Mouse (Mus musculus): ENCODE results near the gene 3100002H09Rik. TPM values are rescaled to one million over a fixed set of nuclear protein-coding genes. Genes with fewer than 3 reads are reported as not detected.

The 3100002H09Rik gene
- polyA plus RNA-seq, 1 experiment from 2014 or later, result not detected

GRCm38 (mm10) chr4:124580695-124581094 lies 29.9 kb downstream of the 3100002H09Rik start:
- Histone ChIP-seq H3K9ac (ENCODE audit: low read length) (no peak overlapping the region), H3K36me3 (ENCODE audit: control insufficient read depth, insufficient read depth, low read length) (no peaks in the 10 kb centered on the region), H3K27me3 (ENCODE audit: control insufficient read depth, insufficient read depth, low read length) (peaks cover 7% of the 10 kb centered on the region; the same call in 1 of the 2 replicates), H3K4me1 (replicated peaks; ENCODE audit: control insufficient read depth, insufficient read depth) (no peaks in the 10 kb centered on the region), H3K27ac (replicated peaks) (no peak overlapping the region), H3K4me3 (ENCODE audit: low read depth, low read length) (no peak overlapping the region), H3K4me2 (replicated peaks; ENCODE audit: low read depth) (no peak overlapping the region), H3K9me3 (ENCODE audit: control insufficient read depth, low read length) (no peaks in the 10 kb centered on the region)
- DNase-seq (ENCODE audit: low spot score) (no peak), ATAC-seq (ENCODE audit: low FRiP score, low TSS enrichment) (no peak)
- WGBS, result 71% methylated on average over 7 of the region's 7 CpGs
- no peak for TF ChIP-seq CTCF (IDR thresholded peaks at IDR 0.05; ENCODE audit: low read depth)
- TF ChIP-seq EP300 (optimal IDR thresholded peaks at IDR 0.05), result no peak

GRCm38 (mm10) chr4:124575955-124576445 lies 34.6 kb downstream of the 3100002H09Rik start:
- no peak overlapping the region for H3K9ac ChIP-seq (ENCODE audit: low read length)
- peaks cover 21% of the 10 kb centered on the region for H3K27me3 ChIP-seq (ENCODE audit: control insufficient read depth, insufficient read depth, low read length)
- ATAC-seq (ENCODE audit: low FRiP score, low TSS enrichment), result no peak

DNA sequence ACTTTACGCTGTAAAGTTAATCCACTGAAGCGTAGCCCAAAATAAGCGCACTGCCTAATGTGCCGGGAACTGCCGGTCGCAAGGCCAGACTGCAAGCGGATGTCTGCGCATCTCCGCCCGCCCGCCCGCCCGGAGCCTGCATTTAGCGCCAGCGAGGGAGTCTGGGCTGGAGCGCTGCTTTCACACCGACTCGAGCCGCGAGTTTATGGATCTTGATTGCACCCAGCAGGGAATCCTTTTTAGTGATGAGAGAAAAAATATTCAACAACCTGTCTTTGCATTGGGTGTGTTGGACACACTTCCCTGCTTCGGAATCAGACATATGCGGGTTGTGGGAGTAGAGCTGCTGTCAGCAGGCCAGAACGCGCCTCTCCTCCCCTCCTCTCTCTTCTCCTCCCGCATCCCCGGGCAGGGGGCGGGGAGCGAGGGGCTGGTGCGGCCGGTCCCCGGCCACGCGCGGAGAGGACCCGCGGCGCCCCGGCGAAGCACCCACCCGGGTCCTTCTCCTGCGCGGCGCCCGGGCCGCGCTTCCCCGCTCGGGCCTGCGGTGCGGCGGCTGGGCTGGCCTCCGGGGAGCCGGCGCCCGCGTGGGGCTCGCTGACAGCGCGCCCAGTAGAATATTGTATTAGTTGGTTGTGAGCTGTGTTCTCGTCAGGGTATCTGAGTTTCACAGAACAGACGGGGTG lies 35.2 kb downstream of the 3100002H09Rik start:
- TF ChIP-seq EP300 (optimal IDR thresholded peaks at IDR 0.05) (no peak), CTCF (IDR thresholded peaks at IDR 0.05; ENCODE audit: low read depth) (no peak)
- peak overlapping the region; percentile 27; the same call in 1 of the 2 replicates for H3K9ac ChIP-seq (ENCODE audit: low read length)
- H3K4me2 ChIP-seq (replicated peaks; ENCODE audit: low read depth), result peak overlapping the region; percentile 55
- peaks cover 21% of the 10 kb centered on the region for H3K27me3 ChIP-seq (ENCODE audit: control insufficient read depth, insufficient read depth, low read length)
- ATAC-seq (ENCODE audit: low FRiP score, low TSS enrichment), result no peak
- H3K4me3 ChIP-seq (ENCODE audit: low read depth, low read length), result peak overlapping the region; percentile 33
- H3K27ac ChIP-seq (replicated peaks), result no peak overlapping the region
- DNase-seq (ENCODE audit: low spot score), result peak; percentile 16
- 2% methylated on average over 56 of the region's 61 CpGs for WGBS
- H3K36me3 ChIP-seq (ENCODE audit: control insufficient read depth, insufficient read depth, low read length), result no peaks in the 10 kb centered on the region
- H3K9me3 ChIP-seq (ENCODE audit: control insufficient read depth, low read length), result no peaks in the 10 kb centered on the region
- H3K4me1 ChIP-seq (replicated peaks; ENCODE audit: control insufficient read depth, insufficient read depth), result no peaks in the 10 kb centered on the region

More at GRCm38 (mm10) chr4:124575955-124576445, 34.6 kb downstream of the 3100002H09Rik start:
- no peaks in the 10 kb centered on the region for H3K4me1 ChIP-seq (replicated peaks; ENCODE audit: control insufficient read depth, insufficient read depth)
- no peak for DNase-seq (ENCODE audit: low spot score)
- TF ChIP-seq EP300 (optimal IDR thresholded peaks at IDR 0.05) (no peak), CTCF (IDR thresholded peaks at IDR 0.05; ENCODE audit: low read depth) (no peak)
- WGBS, result 11% methylated on average over 7 of the region's 7 CpGs
- no peak overlapping the region for H3K4me3 ChIP-seq (ENCODE audit: low read depth, low read length)
- H3K36me3 ChIP-seq (ENCODE audit: control insufficient read depth, insufficient read depth, low read length), result no peaks in the 10 kb centered on the region
- H3K4me2 ChIP-seq (replicated peaks; ENCODE audit: low read depth), result peak overlapping the region; percentile 55; the same call in 1 of the 2 replicates
- no peak overlapping the region for H3K27ac ChIP-seq (replicated peaks)
- no peaks in the 10 kb centered on the region for H3K9me3 ChIP-seq (ENCODE audit: control insufficient read depth, low read length)

DNA sequence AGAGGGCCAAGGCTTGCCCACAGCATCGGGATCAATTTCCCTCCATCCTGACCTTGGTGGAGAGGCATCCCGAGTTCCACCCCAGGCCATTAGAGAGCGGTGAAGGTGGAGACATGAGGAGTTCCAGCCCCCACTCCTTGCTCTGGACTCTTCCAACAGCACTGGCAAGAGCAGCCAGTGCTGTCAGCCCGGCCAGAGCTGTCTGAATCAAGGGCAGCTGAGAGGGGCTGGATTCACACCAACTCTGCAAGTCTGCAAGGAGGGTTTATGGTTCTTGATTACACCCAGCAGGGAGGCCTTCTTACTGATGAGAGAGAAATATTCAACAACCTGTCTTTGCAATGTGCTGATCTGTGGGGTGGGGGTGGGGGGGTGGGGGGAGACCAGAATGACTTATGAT lies 37.0 kb downstream of the 3100002H09Rik start:
- 33% methylated on average over 4 of the region's 4 CpGs for WGBS
- H3K27me3 ChIP-seq (ENCODE audit: control insufficient read depth, insufficient read depth, low read length), result peaks cover 21% of the 10 kb centered on the region
- no peak overlapping the region for H3K27ac ChIP-seq (replicated peaks)
- ATAC-seq (ENCODE audit: low FRiP score, low TSS enrichment) (0 out of 2 replicates have a peak, but pooled peaks have one; percentile 34), DNase-seq (ENCODE audit: low spot score) (no peak)
- TF ChIP-seq EP300 (optimal IDR thresholded peaks at IDR 0.05), result no peak
- TF ChIP-seq CTCF (IDR thresholded peaks at IDR 0.05; ENCODE audit: low read depth), result no peak
- no peaks in the 10 kb centered on the region for H3K4me1 ChIP-seq (replicated peaks; ENCODE audit: control insufficient read depth, insufficient read depth)
- no peaks in the 10 kb centered on the region for H3K36me3 ChIP-seq (ENCODE audit: control insufficient read depth, insufficient read depth, low read length)
- H3K4me2 ChIP-seq (replicated peaks; ENCODE audit: low read depth), result no peak overlapping the region
- no peaks in the 10 kb centered on the region for H3K9me3 ChIP-seq (ENCODE audit: control insufficient read depth, low read length)
- H3K9ac ChIP-seq (ENCODE audit: low read length), result no peak overlapping the region
- H3K4me3 ChIP-seq (ENCODE audit: low read depth, low read length), result no peak overlapping the region

DNA sequence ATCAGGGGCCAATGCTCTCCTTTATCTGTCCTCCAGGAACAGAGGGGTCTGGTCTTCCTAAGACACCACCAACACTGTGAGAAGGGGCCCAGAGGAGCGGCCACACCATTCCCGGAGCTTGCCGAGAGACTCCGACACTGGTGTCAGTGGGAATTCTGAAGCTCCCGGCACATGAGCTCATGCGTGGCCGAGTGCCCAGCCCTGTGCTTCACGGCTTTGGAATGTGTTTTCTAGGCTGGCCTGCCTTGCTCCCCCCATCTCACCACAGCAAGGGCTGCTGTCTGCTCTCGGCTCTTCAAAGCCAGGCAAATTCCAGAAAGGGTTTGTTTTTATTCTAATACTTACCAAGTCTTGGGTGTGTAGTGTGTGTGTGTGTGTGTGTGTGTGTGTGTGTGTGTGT lies 39.6 kb downstream of the 3100002H09Rik start:
- Histone ChIP-seq H3K4me2 (replicated peaks; ENCODE audit: low read depth) (no peak overlapping the region), H3K27ac (replicated peaks) (no peak overlapping the region), H3K27me3 (ENCODE audit: control insufficient read depth, insufficient read depth, low read length) (peaks cover 15% of the 10 kb centered on the region), H3K4me1 (replicated peaks; ENCODE audit: control insufficient read depth, insufficient read depth) (no peaks in the 10 kb centered on the region), H3K9me3 (ENCODE audit: control insufficient read depth, low read length) (no peaks in the 10 kb centered on the region), H3K9ac (ENCODE audit: low read length) (no peak overlapping the region), H3K4me3 (ENCODE audit: low read depth, low read length) (no peak overlapping the region), H3K36me3 (ENCODE audit: control insufficient read depth, insufficient read depth, low read length) (no peaks in the 10 kb centered on the region)
- 39% methylated on average over 9 of the region's 9 CpGs for WGBS
- no peak for TF ChIP-seq EP300 (optimal IDR thresholded peaks at IDR 0.05)
- TF ChIP-seq CTCF (IDR thresholded peaks at IDR 0.05; ENCODE audit: low read depth), result no peak
- DNase-seq (ENCODE audit: low spot score) (peak; percentile 61), ATAC-seq (ENCODE audit: low FRiP score, low TSS enrichment) (peak; percentile 86)

DNA sequence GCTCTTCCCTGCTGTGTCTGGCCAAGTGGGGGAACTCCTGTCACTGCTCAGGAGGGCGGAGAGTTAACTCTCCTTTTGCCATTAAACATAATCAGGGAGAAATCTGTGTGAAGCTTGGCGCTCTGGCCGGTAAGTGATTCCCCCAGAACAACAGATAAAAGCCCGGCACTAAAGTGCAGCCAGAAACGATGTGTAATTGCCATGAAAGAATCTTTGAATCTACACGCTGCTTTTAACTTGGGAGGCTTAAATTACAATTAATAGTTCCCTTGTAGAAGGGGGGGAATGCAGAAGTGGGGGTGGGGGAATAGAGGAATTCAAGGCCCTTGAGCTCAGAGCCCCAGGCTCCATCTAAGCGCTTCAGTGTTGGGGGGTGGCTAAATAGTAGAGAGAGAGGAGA lies 40.9 kb downstream of the 3100002H09Rik start:
- H3K4me2 ChIP-seq (replicated peaks; ENCODE audit: low read depth), result no peak overlapping the region
- no peaks in the 10 kb centered on the region for H3K4me1 ChIP-seq (replicated peaks; ENCODE audit: control insufficient read depth, insufficient read depth)
- H3K27me3 ChIP-seq (ENCODE audit: control insufficient read depth, insufficient read depth, low read length), result peaks cover 7% of the 10 kb centered on the region
- TF ChIP-seq CTCF (IDR thresholded peaks at IDR 0.05; ENCODE audit: low read depth), result no peak
- no peak for TF ChIP-seq EP300 (optimal IDR thresholded peaks at IDR 0.05)
- no peaks in the 10 kb centered on the region for H3K36me3 ChIP-seq (ENCODE audit: control insufficient read depth, insufficient read depth, low read length)
- no peaks in the 10 kb centered on the region for H3K9me3 ChIP-seq (ENCODE audit: control insufficient read depth, low read length)
- no peak for DNase-seq (ENCODE audit: low spot score)
- 21% methylated on average over 7 of the region's 7 CpGs for WGBS
- H3K9ac ChIP-seq (ENCODE audit: low read length), result no peak overlapping the region
- no peak for ATAC-seq (ENCODE audit: low FRiP score, low TSS enrichment)
- no peak overlapping the region for H3K4me3 ChIP-seq (ENCODE audit: low read depth, low read length)
- H3K27ac ChIP-seq (replicated peaks), result no peak overlapping the region
